Mouse (Mus musculus): ENCODE measurements around the gene Cyp46a1.

GRCm38 (mm10) chr12:108365340-108365739 is 31.2 kb downstream of the Cyp46a1 start:
- TF ChIP-seq CTCF (IDR thresholded peaks at IDR 0.05; ENCODE audit: extremely low read depth, insufficient read depth, low read length) (no peak), POLR2A (IDR thresholded peaks at IDR 0.05; ENCODE audit: extremely low read depth, insufficient read depth, low read length) (no peak)

All from cortical plate, adult 2 months (tissue).